Mouse (Mus musculus) ES-E14 (cell line): ENCODE data around the gene Shroom3. TPM values are rescaled to one million over a fixed set of nuclear protein-coding genes. Genes with fewer than 3 reads are reported as not detected.

Experiments used
- DNase-seq: peaks from one replicate; pipeline ENCODE4 v3.0.0-alpha.2; 2013; ENCODE audit warnings: low read depth, low spot score
- H3K27ac ChIP-seq: 2 replicates; pipeline ENCODE4 v1.5.1; 2012; ENCODE audit warnings: low read depth, mild to moderate bottlenecking, low read length, moderate library complexity, mixed read lengths; ENCODE audit not compliant: poor library complexity, insufficient read depth, severe bottlenecking
- H3K36me3 ChIP-seq: 2 replicates; pipeline ENCODE4 v1.6.1; 2012; ENCODE audit warnings: mild to moderate bottlenecking, low read length, moderate library complexity, mixed read lengths; ENCODE audit not compliant: control insufficient read depth, poor library complexity, insufficient read depth, severe bottlenecking
- H3K4me1 ChIP-seq, 2 experiments: fragments of 150-350 bp in 1 of 2; sonication (generic) in 1 of 2; 2 replicates each; pipeline ENCODE4 v1.6.1; 2012; ENCODE audit warnings: low read length in 2 of 2, mild to moderate bottlenecking in 1 of 2, mixed read lengths in 1 of 2; ENCODE audit not compliant: control insufficient read depth in 2 of 2, insufficient read depth in 2 of 2, poor library complexity in 1 of 2
- H3K4me3 ChIP-seq, 2 experiments: fragments of 150-350 bp in 1 of 2; sonication (generic) in 1 of 2; 2 replicates each; pipeline ENCODE4 v1.5.1; 2012; ENCODE audit warnings: low read length in 2 of 2, low read depth in 1 of 2, mild to moderate bottlenecking in 1 of 2, mixed read lengths in 1 of 2; ENCODE audit not compliant: insufficient read depth in 1 of 2, poor library complexity in 1 of 2, severe bottlenecking in 1 of 2
- H3K9ac ChIP-seq: 2 replicates; pipeline ENCODE4 v1.6.1; 2012; ENCODE audit warnings: low read depth, mild to moderate bottlenecking, low read length, mixed read lengths; ENCODE audit not compliant: poor library complexity, insufficient read depth, severe bottlenecking
- H3K9me3 ChIP-seq: fragments of 150-350 bp; sonication (generic); 2 replicates; pipeline ENCODE4 v1.6.1; 2012; ENCODE audit warnings: low read depth, mild to moderate bottlenecking, low read length; ENCODE audit not compliant: control insufficient read depth, insufficient read depth
- CHD2 ChIP-seq: IDR thresholded peaks from 2 replicates; pipeline ENCODE4 v1.6.1; 2014; ENCODE audit warnings: mild to moderate bottlenecking, low read depth, low read length, inconsistent platforms
- HCFC1 ChIP-seq: IDR thresholded peaks from 2 replicates; pipeline ENCODE4 v1.6.1; 2012; ENCODE audit warnings: low read length, inconsistent platforms, borderline replicate concordance; ENCODE audit not compliant: insufficient read depth
- MAFK ChIP-seq: IDR thresholded peaks from 2 replicates; pipeline ENCODE4 v1.6.1; 2014; ENCODE audit warnings: mild to moderate bottlenecking, low read depth, low read length, inconsistent platforms; ENCODE audit not compliant: insufficient read depth
- ZC3H11A ChIP-seq: IDR thresholded peaks from 2 replicates; pipeline ENCODE4 v1.6.1; 2012; ENCODE audit warnings: low read depth, mild to moderate bottlenecking, inconsistent platforms, low read length, borderline replicate concordance
- ZNF384 ChIP-seq: IDR thresholded peaks from 2 replicates; pipeline ENCODE4 v1.6.1; 2012; ENCODE audit warnings: low read depth, low read length, inconsistent platforms
- in situ Hi-C, 2 experiments: fragments of 600-800 bp; cut with MboI; formaldehyde crosslinking; loops; one replicate each; pipeline ENCODE4 v1.15.1; 2025; ENCODE audit warnings: low sequenced_read_pairs in 2 of 2, inconsistent platforms in 1 of 2; ENCODE audit not compliant: unreplicated experiment in 2 of 2
- total RNA-seq: library from RNA; depleted of rRNA; stranded (reverse); fragments of 300-350 nt; gene quantifications from 2 replicates; pipeline ENCODE4 v1.2.3, GENCODE M21; 2012

The Shroom3 gene
- total RNA-seq, 1 experiment, result 34.1 TPM

- Histone ChIP-seq H3K9ac (no peak overlapping the region), H3K27ac (no peak overlapping the region), H3K36me3 (no peaks in the 10 kb centered on the region), H3K4me3 (no peak overlapping the region), H3K9me3 (no peaks in the 10 kb centered on the region), H3K4me1 (no peaks in the 10 kb centered on the region)
- in situ Hi-C loops, result no loop called here
- no peak for DNase-seq
- TF ChIP-seq CHD2, result no peak
- TF ChIP-seq HCFC1, result no peak
- TF ChIP-seq ZNF384, result no peak
- TF ChIP-seq ZC3H11A, result no peak
- TF ChIP-seq MAFK, result no peak
These were observed 297.2 kb downstream of the Shroom3 start for GRCm38 (mm10) chr5:92980393-92980792.

DNA sequence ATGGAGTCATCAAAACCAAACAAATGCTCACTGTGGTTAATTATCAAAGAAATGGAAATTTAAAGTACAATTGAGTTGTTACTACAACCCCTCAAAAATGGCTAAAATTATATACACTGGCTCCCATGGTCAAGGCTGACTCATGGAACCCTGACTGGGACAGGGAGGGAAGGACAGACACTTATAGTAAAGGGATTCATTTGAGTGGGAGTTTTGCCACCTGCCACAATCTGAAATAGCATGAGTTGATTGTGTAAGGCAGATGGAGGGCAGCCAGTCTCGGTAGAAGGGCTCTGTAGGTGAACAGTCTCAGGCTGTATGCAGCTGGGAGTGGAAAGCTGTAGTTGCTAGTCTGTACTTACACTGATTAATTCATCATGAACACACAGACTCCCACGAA is 297.6 kb downstream of the Shroom3 start:
- in situ Hi-C loops, result no loop called here
- TF ChIP-seq MAFK, result no peak
- Histone ChIP-seq H3K36me3 (no peaks in the 10 kb centered on the region), H3K27ac (no peak overlapping the region), H3K4me3 (no peak overlapping the region), H3K9me3 (no peaks in the 10 kb centered on the region), H3K9ac (no peak overlapping the region), H3K4me1 (no peaks in the 10 kb centered on the region)
- no peak for DNase-seq

DNA sequence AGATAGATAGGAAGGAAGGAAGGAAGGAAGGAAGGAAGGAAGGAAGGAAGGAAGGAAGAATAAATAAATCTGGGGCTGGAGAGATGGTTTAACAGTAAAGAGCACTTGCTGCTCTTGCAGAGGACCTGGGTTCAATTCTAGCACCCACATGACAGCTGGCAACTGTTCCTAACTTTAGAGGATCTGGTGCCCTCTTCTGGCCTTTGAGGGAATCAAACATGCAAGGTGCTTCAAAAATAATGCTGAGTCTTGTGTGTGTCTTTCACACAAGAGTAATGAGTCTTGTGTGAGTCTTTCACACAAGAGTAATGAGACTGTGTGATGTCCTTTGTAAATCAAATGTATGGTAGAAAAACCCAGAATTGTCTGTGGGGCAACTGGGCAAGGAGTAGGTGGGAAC is 299.4 kb downstream of the Shroom3 start:
- Histone ChIP-seq H3K4me3 (no peak overlapping the region), H3K36me3 (no peaks in the 10 kb centered on the region), H3K9me3 (no peaks in the 10 kb centered on the region), H3K4me1 (peaks cover 0 to 10% of the 10 kb centered on the region in 2 experiments; a peak in 2 of 4 replicates), H3K27ac (no peak overlapping the region), H3K9ac (no peak overlapping the region)
- TF ChIP-seq HCFC1, result no peak
- peak; percentile 60; the same call in 1 of the 2 replicates for TF ChIP-seq MAFK
- TF ChIP-seq ZNF384, result no peak
- TF ChIP-seq CHD2, result no peak
- peak; percentile 38; the same call in 1 of the 2 replicates for TF ChIP-seq ZC3H11A
- in situ Hi-C loops, result no loop called here
- DNase-seq, result peak; percentile 65

GRCm38 (mm10) chr5:92983942-92984341 is 300.7 kb downstream of the Shroom3 start:
- DNase-seq, result peak; percentile 75
- TF ChIP-seq MAFK (no peak), CHD2 (no peak), ZC3H11A (peak; percentile 81; the same call in 1 of the 2 replicates)
- in situ Hi-C loops, result no loop called here

GRCm38 (mm10) chr5:92984692-92985091 is 301.5 kb downstream of the Shroom3 start:
- Histone ChIP-seq H3K36me3 (no peaks in the 10 kb centered on the region), H3K9me3 (no peaks in the 10 kb centered on the region), H3K27ac (no peak overlapping the region), H3K4me3 (no peak overlapping the region), H3K9ac (no peak overlapping the region), H3K4me1 (peaks cover 0 to 21% of the 10 kb centered on the region in 2 experiments; a peak in 3 of 4 replicates)
- no peak for TF ChIP-seq ZNF384
- TF ChIP-seq ZC3H11A, result no peak
- TF ChIP-seq CHD2, result no peak
- no peak for TF ChIP-seq MAFK
- TF ChIP-seq HCFC1, result no peak
- in situ Hi-C loops, result no loop called here
- no peak for DNase-seq

More at GRCm38 (mm10) chr5:92983942-92984341, 300.7 kb downstream of the Shroom3 start:
- no peaks in the 10 kb centered on the region for H3K9me3 ChIP-seq
- no peak overlapping the region for H3K27ac ChIP-seq
- no peaks in the 10 kb centered on the region for H3K36me3 ChIP-seq
- no peak overlapping the region for H3K9ac ChIP-seq
- H3K4me1 ChIP-seq, result peaks cover 0 to 16% of the 10 kb centered on the region in 2 experiments; a peak in 3 of 4 replicates
- no peak overlapping the region for H3K4me3 ChIP-seq
